Mouse (Mus musculus): ENCODE data around the gene Mlx. TPM values are rescaled to one million over a fixed set of nuclear protein-coding genes. Genes with fewer than 3 reads are reported as not detected.

Gene Mlx
- polyA plus RNA-seq, 1 experiment: 20.3 TPM

DNA sequence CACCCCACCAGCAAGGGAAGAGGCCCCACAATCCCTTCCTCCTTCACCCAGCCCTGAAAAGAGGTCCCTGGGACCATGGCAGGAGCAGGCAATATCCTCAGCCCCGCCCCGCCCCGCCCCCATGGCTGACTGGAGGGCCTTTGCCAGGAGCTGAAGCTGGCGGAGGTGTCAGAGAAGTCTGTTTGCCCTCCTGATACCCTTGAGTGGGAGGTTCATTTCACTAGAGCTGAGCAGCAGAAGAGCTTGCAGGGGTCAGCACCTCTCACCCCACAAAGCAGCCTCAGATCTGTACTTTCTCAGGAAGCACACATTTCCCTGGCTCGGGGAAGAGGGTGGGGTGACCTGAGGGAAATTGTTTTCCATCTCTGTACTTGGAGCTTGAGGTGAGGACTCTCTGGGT is 28.4 kb upstream of the Mlx start:
- peaks cover 18% of the 10 kb centered on the region; the same call in 1 of the 2 replicates for H3K4me1 ChIP-seq (ENCODE audit: control insufficient read depth, insufficient read depth, insufficient read length)
- H3K27me3 ChIP-seq (ENCODE audit: control insufficient read depth, insufficient read depth, low read length): no peaks in the 10 kb centered on the region
- WGBS: 66% methylated on average over 5 of the region's 5 CpGs
- H3K27ac ChIP-seq (ENCODE audit: insufficient read depth, low read length): no peak overlapping the region
- peaks cover 12% of the 10 kb centered on the region for H3K36me3 ChIP-seq (ENCODE audit: control insufficient read depth, insufficient read depth, low read length)
- no peak overlapping the region for H3K4me3 ChIP-seq (ENCODE audit: extremely low read depth, insufficient read depth, insufficient read length)
- TF ChIP-seq CTCF (IDR thresholded peaks at IDR 0.05; ENCODE audit: extremely low read depth, insufficient read depth, insufficient read length, insufficient replicate concordance) (no peak), POLR2A (IDR thresholded peaks at IDR 0.05; ENCODE audit: low read depth, low read length) (no peak)
- DNase-seq (ENCODE audit: low read depth in 1 of 2, low spot score in 2 of 2): no peak

- DNase-seq (ENCODE audit: low read depth in 1 of 2, low spot score in 2 of 2): no peak
- H3K27ac ChIP-seq (ENCODE audit: insufficient read depth, low read length): peak overlapping the region; percentile 79
- TF ChIP-seq CTCF (IDR thresholded peaks at IDR 0.05; ENCODE audit: extremely low read depth, insufficient read depth, insufficient read length, insufficient replicate concordance) (no peak), POLR2A (IDR thresholded peaks at IDR 0.05; ENCODE audit: low read depth, low read length) (no peak)
- no peak overlapping the region for H3K4me3 ChIP-seq (ENCODE audit: extremely low read depth, insufficient read depth, insufficient read length)
- peaks cover 12% of the 10 kb centered on the region for H3K36me3 ChIP-seq (ENCODE audit: control insufficient read depth, insufficient read depth, low read length)
- WGBS: 89% methylated on average over 10 of the region's 10 CpGs
- no peaks in the 10 kb centered on the region for H3K27me3 ChIP-seq (ENCODE audit: control insufficient read depth, insufficient read depth, low read length)
- H3K4me1 ChIP-seq (ENCODE audit: control insufficient read depth, insufficient read depth, insufficient read length): peaks cover 23% of the 10 kb centered on the region; the same call in 1 of the 2 replicates
Observed at GRCm38 (mm10) chr11:101059473-101059872, 27.6 kb upstream of the Mlx start.

DNA sequence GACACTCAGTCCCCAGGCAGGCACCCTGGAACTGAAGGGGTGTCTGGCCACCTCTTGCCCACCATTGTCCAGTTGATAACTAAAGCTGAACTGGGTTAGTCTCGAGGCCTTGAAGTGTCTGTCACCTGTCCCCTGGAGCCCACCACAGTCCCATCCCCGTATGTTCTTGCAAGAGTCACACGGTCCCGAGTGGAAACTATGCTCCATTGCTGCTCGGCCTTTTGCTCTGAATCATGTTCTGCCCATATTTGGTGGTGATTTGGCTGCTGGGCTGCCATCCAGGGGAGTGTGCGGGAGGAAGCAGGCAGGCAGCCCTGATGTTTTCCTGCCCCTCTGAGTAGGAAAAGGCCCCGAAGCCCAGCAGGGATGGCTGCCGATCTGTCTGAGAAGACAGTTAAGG is 27.0 kb upstream of the Mlx start:
- no peak overlapping the region for H3K4me3 ChIP-seq (ENCODE audit: extremely low read depth, insufficient read depth, insufficient read length)
- peaks cover 23% of the 10 kb centered on the region; the same call in 1 of the 2 replicates for H3K4me1 ChIP-seq (ENCODE audit: control insufficient read depth, insufficient read depth, insufficient read length)
- WGBS: 43% methylated on average over 8 of the region's 8 CpGs
- peak overlapping the region; percentile 79 for H3K27ac ChIP-seq (ENCODE audit: insufficient read depth, low read length)
- TF ChIP-seq POLR2A (IDR thresholded peaks at IDR 0.05; ENCODE audit: low read depth, low read length): no peak
- TF ChIP-seq CTCF (IDR thresholded peaks at IDR 0.05; ENCODE audit: extremely low read depth, insufficient read depth, insufficient read length, insufficient replicate concordance): no peak
- H3K27me3 ChIP-seq (ENCODE audit: control insufficient read depth, insufficient read depth, low read length): no peaks in the 10 kb centered on the region
- DNase-seq (ENCODE audit: low read depth in 1 of 2, low spot score in 2 of 2): no peak
- peaks cover 12% of the 10 kb centered on the region for H3K36me3 ChIP-seq (ENCODE audit: control insufficient read depth, insufficient read depth, low read length)

- 91% methylated on average over 5 of the region's 5 CpGs for WGBS
- H3K27me3 ChIP-seq (ENCODE audit: control insufficient read depth, insufficient read depth, low read length): no peaks in the 10 kb centered on the region
- peaks cover 8% of the 10 kb centered on the region for H3K36me3 ChIP-seq (ENCODE audit: control insufficient read depth, insufficient read depth, low read length)
- peak overlapping the region; percentile 97; the same call in 1 of the 2 replicates for H3K27ac ChIP-seq (ENCODE audit: insufficient read depth, low read length)
- no peak for DNase-seq (ENCODE audit: low read depth in 1 of 2, low spot score in 2 of 2)
- H3K4me1 ChIP-seq (ENCODE audit: control insufficient read depth, insufficient read depth, insufficient read length): peaks cover 23% of the 10 kb centered on the region; the same call in 1 of the 2 replicates
- no peak for TF ChIP-seq POLR2A (IDR thresholded peaks at IDR 0.05; ENCODE audit: low read depth, low read length)
- TF ChIP-seq CTCF (IDR thresholded peaks at IDR 0.05; ENCODE audit: extremely low read depth, insufficient read depth, insufficient read length, insufficient replicate concordance): no peak
- no peak overlapping the region for H3K4me3 ChIP-seq (ENCODE audit: extremely low read depth, insufficient read depth, insufficient read length)
Observed at GRCm38 (mm10) chr11:101061049-101061448, 26.0 kb upstream of the Mlx start.

- no peak for DNase-seq (ENCODE audit: low read depth in 1 of 2, low spot score in 2 of 2)
- Histone ChIP-seq H3K4me1 (ENCODE audit: control insufficient read depth, insufficient read depth, insufficient read length) (peaks cover 23% of the 10 kb centered on the region; the same call in 1 of the 2 replicates), H3K36me3 (ENCODE audit: control insufficient read depth, insufficient read depth, low read length) (peaks cover 5% of the 10 kb centered on the region; the same call in 1 of the 2 replicates), H3K4me3 (ENCODE audit: extremely low read depth, insufficient read depth, insufficient read length) (no peak overlapping the region), H3K27ac (ENCODE audit: insufficient read depth, low read length) (peak overlapping the region; percentile 97), H3K27me3 (ENCODE audit: control insufficient read depth, insufficient read depth, low read length) (no peaks in the 10 kb centered on the region)
- TF ChIP-seq POLR2A (IDR thresholded peaks at IDR 0.05; ENCODE audit: low read depth, low read length) (no peak), CTCF (IDR thresholded peaks at IDR 0.05; ENCODE audit: extremely low read depth, insufficient read depth, insufficient read length, insufficient replicate concordance) (no peak)
- 70% methylated on average over 12 of the region's 12 CpGs for WGBS
Observed at GRCm38 (mm10) chr11:101062165-101062884, 24.8 kb upstream of the Mlx start.

GRCm38 (mm10) chr11:101062971-101063675 is 24.0 kb upstream of the Mlx start:
- no peak for DNase-seq (ENCODE audit: low read depth in 1 of 2, low spot score in 2 of 2)
- no peak for TF ChIP-seq POLR2A (IDR thresholded peaks at IDR 0.05; ENCODE audit: low read depth, low read length)
- TF ChIP-seq CTCF (IDR thresholded peaks at IDR 0.05; ENCODE audit: extremely low read depth, insufficient read depth, insufficient read length, insufficient replicate concordance): no peak
- H3K27ac ChIP-seq (ENCODE audit: insufficient read depth, low read length): peak overlapping the region; percentile 97
- H3K27me3 ChIP-seq (ENCODE audit: control insufficient read depth, insufficient read depth, low read length): no peaks in the 10 kb centered on the region
- 60% methylated on average over 14 of the region's 14 CpGs for WGBS
- peaks cover 23% of the 10 kb centered on the region; the same call in 1 of the 2 replicates for H3K4me1 ChIP-seq (ENCODE audit: control insufficient read depth, insufficient read depth, insufficient read length)
- H3K4me3 ChIP-seq (ENCODE audit: extremely low read depth, insufficient read depth, insufficient read length): no peak overlapping the region
- H3K36me3 ChIP-seq (ENCODE audit: control insufficient read depth, insufficient read depth, low read length): peaks cover 2% of the 10 kb centered on the region; the same call in 1 of the 2 replicates

Data from spleen, adult 2 months (tissue).